Mouse (Mus musculus) neural tube, embryonic 12.5 days (tissue): ENCODE measurements at regions not wholly inside any gene's neighbourhood (a gene's known extent, or its start where the extent isn't known, plus 50 kb on each side); places are given as distances from the start of the nearest gene placed in this dataset. TPM values are rescaled to one million over a fixed set of nuclear protein-coding genes. Genes with fewer than 3 reads are reported as not detected.

Source experiments
- microRNA counts: library from miRNA; unstranded; fragments of <30 nt; microRNA quantifications from one replicate; lab custom pipeline; 2017
- microRNA-seq: library from miRNA; unstranded; fragments of <30 nt; microRNA quantifications from one replicate; pipeline ENCODE4, GENCODE M21; 2017

MicroRNAs encoded in the stretch of these regions (microRNA counts, 519-probe panel; counts per million panel counts)
- 342 counts per million, percentile 67 among the panel's probes with 10 or more counts for microRNA mmu-miR-1952 (lab: Ali Mortazavi, UCI)

Small RNA genes lying in the stretch of these regions (microRNA-seq; reads per million reads assigned to microRNA genes)
- gene Mir1952: not detected
